Mouse (Mus musculus) left cerebral cortex, adult 8-10 months (tissue): ENCODE measurements at regions not wholly inside any gene's neighbourhood (a gene's known extent, or its start where the extent isn't known, plus 50 kb on each side); places are given as distances from the start of the nearest gene placed in this dataset.

Experiments
- DNase-seq, 2 experiments: peaks; one replicate each; pipeline ENCODE4 v3.0.0; 2022; ENCODE audit warnings: low spot score in 2 of 2

- no peak for DNase-seq
Observed at GRCm38 (mm10) chr6:81564295-81564694, 359.2 kb upstream of the Gcfc2 start.

GRCm38 (mm10) chr6:81586441-81587117, 336.9 kb upstream of the Gcfc2 start:
- no peak for DNase-seq

- no peak for DNase-seq
Observed at GRCm38 (mm10) chr6:81589727-81590126, 333.7 kb upstream of the Gcfc2 start.

- DNase-seq = no peak
Observed at GRCm38 (mm10) chr6:81595926-81596325, 327.5 kb upstream of the Gcfc2 start.

- DNase-seq = no peak
Observed at GRCm38 (mm10) chr6:81608637-81609036, 314.8 kb upstream of the Gcfc2 start.

GRCm38 (mm10) chr6:81611980-81612379, 311.5 kb upstream of the Gcfc2 start:
- DNase-seq = no peak

- DNase-seq = no peak
Observed at GRCm38 (mm10) chr6:81618018-81618417, 305.5 kb upstream of the Gcfc2 start.

GRCm38 (mm10) chr6:81621028-81621427, 302.4 kb upstream of the Gcfc2 start:
- DNase-seq = no peak

- peak; percentile 5 to 30 for DNase-seq
Observed at GRCm38 (mm10) chr6:81622714-81623113, 300.8 kb upstream of the Gcfc2 start.

- no peak for DNase-seq
Observed at GRCm38 (mm10) chr6:81625016-81625415, 298.5 kb upstream of the Gcfc2 start.

- no peak for DNase-seq
Observed at GRCm38 (mm10) chr6:81633586-81633985, 289.9 kb upstream of the Gcfc2 start.

- DNase-seq = no peak
Observed at GRCm38 (mm10) chr6:81647615-81648375, 275.7 kb upstream of the Gcfc2 start.

GRCm38 (mm10) chr6:81651856-81652255, 271.6 kb upstream of the Gcfc2 start:
- no peak for DNase-seq

GRCm38 (mm10) chr6:81655205-81655604, 268.3 kb upstream of the Gcfc2 start:
- no peak for DNase-seq

GRCm38 (mm10) chr6:81660478-81661395, 262.7 kb upstream of the Gcfc2 start:
- DNase-seq = peak in 1 of 2 experiments; percentile 43

GRCm38 (mm10) chr6:81668944-81669343, 254.5 kb upstream of the Gcfc2 start:
- no peak for DNase-seq

GRCm38 (mm10) chr6:81673316-81673715, 250.2 kb upstream of the Gcfc2 start:
- DNase-seq = no peak

- no peak for DNase-seq
Observed at GRCm38 (mm10) chr6:81697284-81697683, 226.2 kb upstream of the Gcfc2 start.

GRCm38 (mm10) chr6:81698173-81698572, 225.3 kb upstream of the Gcfc2 start:
- DNase-seq = no peak

- no peak for DNase-seq
Observed at GRCm38 (mm10) chr6:81714867-81715266, 208.6 kb upstream of the Gcfc2 start.

GRCm38 (mm10) chr6:81716371-81716770, 207.1 kb upstream of the Gcfc2 start:
- no peak for DNase-seq
